In genomic region chr16:35139873-35140619, GRCm38 (mm10) we compare ENCODE assay signal across 11 mouse cellular contexts. TPM values are rescaled to one million over a fixed set of nuclear protein-coding genes. Genes with fewer than 3 reads are reported as not detected.
A peak's percentile ranks its signal among the peaks of the same experiment; 100 is the strongest.
DNase-seq lines count a peak whose midpoint lies in the region; ATAC-seq and TF ChIP-seq lines count a peak whose summit lies in the region.
"Had no signal": no experiment of that assay in that cellular context is flagged by ENCODE, and none has a peak within 500 bp of the region (broad histone marks: within the 10 kb centered on the region; RNA-seq: fewer than 3 reads in every experiment).

No protein-coding gene starts in this region.

- 21% methylated on average over 11 of the region's 11 CpGs for WGBS in lung, embryonic 15.5 days
- WGBS in embryonic facial prominence, embryonic 11.5 days = 22% methylated on average over 11 of the region's 11 CpGs
- WGBS in hindbrain, postnatal 0 days = 15% methylated on average over 11 of the region's 11 CpGs
- 19% methylated on average over 11 of the region's 11 CpGs for WGBS in stomach, embryonic 15.5 days

- H3K4me3 ChIP-seq in lung, embryonic 15.5 days = no peak overlapping the region
- H3K4me3 ChIP-seq in embryonic facial prominence, embryonic 11.5 days (ENCODE audit: low read depth, low read length) = no peak overlapping the region
- H3K4me3 ChIP-seq in hindbrain, postnatal 0 days (ENCODE audit: low read length) = no peak overlapping the region
- no peak overlapping the region for H3K4me3 ChIP-seq in stomach, embryonic 15.5 days (replicated peaks)
- H3K4me3 ChIP-seq: erythroblast, embryonic 14.5 days had no signal

- H3K36me3 ChIP-seq in lung, embryonic 15.5 days = no peaks in the 10 kb centered on the region
- no peaks in the 10 kb centered on the region for H3K36me3 ChIP-seq in embryonic facial prominence, embryonic 11.5 days (replicated peaks; ENCODE audit: control insufficient read depth, insufficient read depth, low read depth, low read length)
- no peaks in the 10 kb centered on the region for H3K36me3 ChIP-seq in hindbrain, postnatal 0 days (ENCODE audit: insufficient read depth, low read length)
- no peaks in the 10 kb centered on the region for H3K36me3 ChIP-seq in stomach, embryonic 15.5 days

- H3K9me3 ChIP-seq in lung, embryonic 15.5 days = no peaks in the 10 kb centered on the region
- H3K9me3 ChIP-seq in embryonic facial prominence, embryonic 11.5 days (replicated peaks; ENCODE audit: control insufficient read depth, low read length) = no peaks in the 10 kb centered on the region
- H3K9me3 ChIP-seq in hindbrain, postnatal 0 days (ENCODE audit: low read length) = no peaks in the 10 kb centered on the region
- no peaks in the 10 kb centered on the region for H3K9me3 ChIP-seq in stomach, embryonic 15.5 days

- DNase-seq in lung, postnatal 14 days = no peak
- DNase-seq in embryonic facial prominence, embryonic 11.5 days (ENCODE audit: low spot score) = peak; percentile 45
- peak; percentile 66 for DNase-seq in hindbrain, postnatal 0 days (ENCODE audit: low spot score)
- DNase-seq in MN1 (ENCODE audit: low spot score) = no peak
- no peak for DNase-seq in gastrocnemius, adult 18-20 months (ENCODE audit: low spot score)
- DNase-seq in frontal cortex, postnatal 14 days (ENCODE audit: low spot score in 2 of 2) = no peak

- no peaks in the 10 kb centered on the region for H3K27me3 ChIP-seq in lung, embryonic 15.5 days
- no peaks in the 10 kb centered on the region for H3K27me3 ChIP-seq in embryonic facial prominence, embryonic 11.5 days (ENCODE audit: control insufficient read depth, insufficient read depth, low read length)
- H3K27me3 ChIP-seq in hindbrain, postnatal 0 days (ENCODE audit: insufficient read depth, low read length) = no peaks in the 10 kb centered on the region
- no peaks in the 10 kb centered on the region for H3K27me3 ChIP-seq in stomach, embryonic 15.5 days (replicated peaks)

- no peak; the same call in 1 of the 2 replicates for TF ChIP-seq CTCF in hindbrain, postnatal 0 days (IDR thresholded peaks at IDR 0.05; ENCODE audit: low read depth)

- no peak overlapping the region for H3K27ac ChIP-seq in lung, embryonic 15.5 days
- no peak overlapping the region for H3K27ac ChIP-seq in embryonic facial prominence, embryonic 11.5 days (replicated peaks; ENCODE audit: low read depth, low read length)
- H3K27ac ChIP-seq in hindbrain, postnatal 0 days = peak overlapping the region; percentile 68
- peak overlapping the region; percentile 48; the same call in 1 of the 2 replicates for H3K27ac ChIP-seq in stomach, embryonic 15.5 days
- H3K27ac ChIP-seq: liver, embryonic 14.5 days had no signal

- no peak for ATAC-seq in lung, embryonic 15.5 days (ENCODE audit: borderline replicate concordance, extremely low read depth, low FRiP score, low TSS enrichment)
- 0 out of 2 replicates have a peak, but pooled peaks have one; percentile 62 for ATAC-seq in embryonic facial prominence, embryonic 11.5 days (replicated peaks; ENCODE audit: insufficient number of reproducible peaks, low FRiP score, low TSS enrichment, low read depth)
- peak; percentile 81 for ATAC-seq in hindbrain, postnatal 0 days
- ATAC-seq in stomach, embryonic 15.5 days (ENCODE audit: insufficient read depth, low FRiP score, low read depth) = no peak; the same call in 1 of the 2 replicates
- ATAC-seq: Patski had no signal

- H3K4me1 ChIP-seq in lung, embryonic 15.5 days = peaks cover 11% of the 10 kb centered on the region
- H3K4me1 ChIP-seq in embryonic facial prominence, embryonic 11.5 days (ENCODE audit: control insufficient read depth, insufficient read depth, low read length) = peaks cover 3% of the 10 kb centered on the region
- peaks cover 10% of the 10 kb centered on the region; the same call in 1 of the 2 replicates for H3K4me1 ChIP-seq in hindbrain, postnatal 0 days (ENCODE audit: insufficient read depth, low read length)
- H3K4me1 ChIP-seq in stomach, embryonic 15.5 days = peaks cover 5% of the 10 kb centered on the region; the same call in 1 of the 2 replicates

- no peak overlapping the region for H3K9ac ChIP-seq in lung, embryonic 15.5 days
- no peak overlapping the region; the same call in 1 of the 2 replicates for H3K9ac ChIP-seq in embryonic facial prominence, embryonic 11.5 days (replicated peaks; ENCODE audit: low read length)
- no peak overlapping the region for H3K9ac ChIP-seq in hindbrain, postnatal 0 days (replicated peaks; ENCODE audit: low read length)
- no peak overlapping the region for H3K9ac ChIP-seq in stomach, embryonic 15.5 days
- H3K9ac ChIP-seq: liver, embryonic 14.5 days had no signal

- H3K4me2 ChIP-seq in lung, embryonic 15.5 days = peak overlapping the region; percentile 33
- H3K4me2 ChIP-seq in embryonic facial prominence, embryonic 11.5 days (ENCODE audit: low read depth, low read length) = peak overlapping the region; percentile 21; the same call in 1 of the 2 replicates
- peak overlapping the region; percentile 11 for H3K4me2 ChIP-seq in hindbrain, postnatal 0 days (ENCODE audit: low read depth, low read length)
- H3K4me2 ChIP-seq in stomach, embryonic 15.5 days = peak overlapping the region; percentile 17

RNA-seq across cellular contexts. Expression of gene Adcy5, which starts 14.6 kb away (rescaled TPM):
- polyA plus RNA-seq in lung, embryonic 15.5 days (2015; fragmentation: Nextera tagmentation; extraction: Ambion mirVana) = 1.5 and 1.6 TPM in 2 replicates
- 1.4 and 1.6 TPM in 2 replicates for polyA plus RNA-seq in embryonic facial prominence, embryonic 11.5 days (2014; fragmentation: Nextera tagmentation; extraction: Ambion mirVana)
- 82.7 and 85.5 TPM in 2 replicates for total RNA-seq in hindbrain, postnatal 0 days (2014; rRNA removed)
- polyA plus RNA-seq in hindbrain, postnatal 0 days (2015; fragmentation: Nextera tagmentation; extraction: Ambion mirVana) = 5.7 and 6.3 TPM in 2 replicates
- 3.0 and 3.3 TPM in 2 replicates for polyA plus RNA-seq in stomach, embryonic 15.5 days (2015; fragmentation: Nextera tagmentation; extraction: Ambion mirVana)
- total RNA-seq in gastrocnemius, adult 18-20 months (2021) = 1 to 10 TPM; 1.9 TPM
- polyA plus RNA-seq: erythroblast, embryonic 14.5 days had no signal

Comparison
In these comparisons a context has a peak if more than half of its experiments do, and no peak if none do; other contexts are left out.
1. ATAC-seq: peak in embryonic facial prominence, embryonic 11.5 days (single experiment) and hindbrain, postnatal 0 days (single experiment); none in lung, embryonic 15.5 days (single experiment) and stomach, embryonic 15.5 days (single experiment).
2. H3K27ac ChIP-seq: peak in hindbrain, postnatal 0 days (single experiment) and stomach, embryonic 15.5 days (single experiment); none in lung, embryonic 15.5 days (single experiment) and embryonic facial prominence, embryonic 11.5 days (single experiment).
3. DNase-seq: peak in embryonic facial prominence, embryonic 11.5 days (single experiment) and hindbrain, postnatal 0 days (single experiment); none in lung, postnatal 14 days (single experiment), MN1 (single experiment), gastrocnemius, adult 18-20 months (single experiment) and frontal cortex, postnatal 14 days (0 of 2).
4. Peak in every context shown above with its lines, with median percentiles within 50 percentile points of each other: H3K4me2 ChIP-seq.